Mouse (Mus musculus): ENCODE data around the gene Zdhhc9.

DNA sequence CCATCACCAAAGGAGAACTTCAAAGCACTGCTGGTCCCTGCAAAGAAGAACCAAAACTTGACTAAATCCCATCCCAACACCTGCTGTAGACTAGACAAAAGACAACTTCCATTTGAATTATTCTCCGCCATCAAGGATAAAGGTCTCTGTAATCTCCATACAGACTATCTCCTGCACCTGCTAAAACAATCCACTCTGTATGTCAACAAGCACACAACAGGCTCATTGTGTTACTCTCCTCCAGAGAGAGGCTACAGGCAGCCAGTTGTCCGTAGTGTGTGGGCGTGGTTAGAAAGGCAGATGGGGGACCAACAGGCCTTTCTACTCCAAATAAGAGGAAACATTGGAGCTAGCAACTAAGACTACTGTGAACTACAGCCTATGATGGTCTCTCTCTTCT, 10.8 kb downstream of the Zdhhc9 start:
- no peak for TF ChIP-seq USF1 (IDR thresholded peaks at IDR 0.05; ENCODE audit: low read depth)
- no peak for TF ChIP-seq TCF12 (IDR thresholded peaks at IDR 0.05; ENCODE audit: insufficient read depth, poor library complexity, severe bottlenecking)
- no peak for TF ChIP-seq MAX (IDR thresholded peaks at IDR 0.05; ENCODE audit: low read depth)
- TF ChIP-seq POLR2A (IDR thresholded peaks at IDR 0.05; ENCODE audit: insufficient read length, low read depth): no peak
- TF ChIP-seq CEBPB (IDR thresholded peaks at IDR 0.05; ENCODE audit: insufficient read depth, poor library complexity, severe bottlenecking): no peak
- TF ChIP-seq REST (IDR thresholded peaks at IDR 0.05; ENCODE audit: insufficient read depth, insufficient read length): no peak
- no peak for TF ChIP-seq TCF3 (IDR thresholded peaks at IDR 0.05; ENCODE audit: insufficient read length, low read depth)
